Mouse (Mus musculus) brain, embryonic 14.5 days (tissue): Measurements from ENCODE around the gene Psmd2.

Source experiments
- CTCF ChIP-seq: fragments of 200-500 bp; IDR thresholded peaks from 2 replicates; pipeline ENCODE4 v1.5.1; 2012; ENCODE audit warnings: inconsistent platforms, mild to moderate bottlenecking, moderate library complexity, borderline replicate concordance; ENCODE audit not compliant: insufficient read depth, insufficient read length; ENCODE audit errors: extremely low read depth
- POLR2A ChIP-seq: fragments of 200-500 bp; IDR thresholded peaks from 2 replicates; pipeline ENCODE4 v1.6.1; 2012; ENCODE audit warnings: mild to moderate bottlenecking, inconsistent platforms, borderline replicate concordance; ENCODE audit not compliant: poor library complexity, insufficient read depth, insufficient read length, severe bottlenecking; ENCODE audit errors: extremely low read depth

DNA sequence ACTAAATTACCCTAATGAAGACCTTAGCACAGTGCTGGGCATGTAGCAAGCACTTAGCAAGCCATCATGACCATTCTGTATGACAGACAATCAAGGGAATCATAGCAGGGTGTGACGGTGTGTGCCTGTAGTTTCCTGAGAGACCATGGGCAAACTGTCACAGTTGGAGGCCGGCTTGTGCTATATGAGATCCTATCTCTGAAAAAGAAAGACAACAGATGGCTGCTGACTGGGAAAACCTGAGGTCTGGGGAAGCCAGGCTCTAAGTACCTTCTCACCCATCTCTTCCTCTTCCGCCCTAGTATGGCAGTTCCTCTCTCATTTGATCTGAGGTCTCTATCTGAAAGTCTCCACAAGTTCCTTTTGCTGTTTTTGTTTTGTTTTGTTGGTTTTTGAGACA, 54.3 kb downstream of the Psmd2 start:
- TF ChIP-seq CTCF (no peak), POLR2A (no peak)
